Mouse (Mus musculus): ENCODE measurements around the gene Katna1.

DNA sequence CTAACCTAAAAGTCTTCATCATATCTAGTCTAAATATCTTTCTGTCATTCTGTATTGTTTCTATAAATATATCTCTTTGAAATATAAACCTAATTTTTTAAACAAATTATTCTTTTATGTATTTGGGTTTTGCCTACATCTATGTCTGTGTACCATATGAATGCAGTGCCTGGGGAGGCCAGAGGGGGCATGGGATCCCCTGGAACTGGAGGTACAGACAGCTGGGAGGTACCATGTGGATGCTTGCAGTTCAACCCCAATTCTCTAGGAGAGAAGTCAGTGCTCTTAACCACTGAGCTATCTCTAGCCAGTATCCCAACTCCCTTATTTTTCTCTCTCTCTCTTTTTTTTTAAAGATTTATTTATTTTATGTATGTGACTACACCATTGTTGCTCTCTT is 30.5 kb upstream of the Katna1 start:
- no peak for TF ChIP-seq CTCF (IDR thresholded peaks at IDR 0.05; ENCODE audit: control insufficient read depth, insufficient read depth, insufficient read length)
- no peak for TF ChIP-seq CEBPB (IDR thresholded peaks at IDR 0.05; ENCODE audit: low read depth)
- no peak for TF ChIP-seq MYOG (IDR thresholded peaks at IDR 0.05; ENCODE audit: control insufficient read depth, extremely low read depth, insufficient read length)
- TF ChIP-seq MAX (IDR thresholded peaks at IDR 0.05), result no peak
- no peak for TF ChIP-seq MYOD1 (IDR thresholded peaks at IDR 0.05; ENCODE audit: control insufficient read depth, insufficient read length, low read depth)
- TF ChIP-seq FOSL1 (IDR thresholded peaks at IDR 0.05; ENCODE audit: insufficient read depth, low read length, poor library complexity, severe bottlenecking), result no peak

Data from C2C12 (cell line).